Mouse (Mus musculus): ENCODE data around the gene Clrn1.

Gene Clrn1

DNA sequence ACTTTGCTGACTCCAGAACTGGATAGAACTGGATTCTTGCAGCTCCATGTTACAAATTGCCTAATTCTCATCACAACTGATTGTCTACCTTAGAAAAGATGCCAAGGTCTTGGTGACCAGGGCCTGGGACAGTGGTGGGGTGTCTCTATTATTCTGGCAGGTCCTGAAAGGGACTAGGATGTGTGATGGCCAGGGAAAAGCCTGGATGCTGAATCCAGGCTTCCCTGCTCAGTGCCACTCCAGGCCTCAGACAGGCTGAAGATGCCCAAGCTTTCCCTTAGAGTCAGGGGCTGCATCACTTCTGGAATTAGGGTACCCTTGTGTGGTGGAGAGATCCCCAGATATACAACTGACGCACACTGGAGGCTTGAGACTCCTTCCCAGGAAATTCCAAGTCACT lies 55.2 kb downstream of the Clrn1 start:
- DNase-seq, result no peak

- DNase-seq, result no peak
These were observed 56.6 kb downstream of the Clrn1 start for GRCm38 (mm10) chr3:58828366-58829153.

- no peak for DNase-seq
These were observed 58.9 kb downstream of the Clrn1 start for GRCm38 (mm10) chr3:58826266-58826665.

DNA sequence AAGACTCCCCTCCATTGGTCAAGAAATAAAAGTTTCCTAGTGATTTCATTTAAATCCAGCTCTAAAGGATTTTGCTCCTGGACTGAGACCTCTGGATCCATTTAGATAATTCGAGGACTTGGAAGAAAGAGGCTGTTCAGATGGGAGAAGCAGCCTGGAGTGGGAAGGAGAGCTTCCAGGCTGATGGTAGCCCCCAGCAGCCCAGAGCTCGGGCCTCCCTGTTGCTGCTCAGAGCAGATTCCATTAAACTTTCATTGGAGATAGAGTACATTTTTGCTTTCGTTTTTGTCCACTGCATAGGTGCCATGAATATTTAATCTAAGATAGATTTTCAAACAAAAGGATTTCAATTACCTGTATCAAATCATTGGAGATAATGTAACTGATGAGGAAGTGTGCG lies 62.9 kb downstream of the Clrn1 start, which contains the start of gene Mindy4b-ps:
Gene Mindy4b-ps (minus strand): TSS at position 101 of the 400 bp plus-strand sequence.
- no peak for DNase-seq

DNA sequence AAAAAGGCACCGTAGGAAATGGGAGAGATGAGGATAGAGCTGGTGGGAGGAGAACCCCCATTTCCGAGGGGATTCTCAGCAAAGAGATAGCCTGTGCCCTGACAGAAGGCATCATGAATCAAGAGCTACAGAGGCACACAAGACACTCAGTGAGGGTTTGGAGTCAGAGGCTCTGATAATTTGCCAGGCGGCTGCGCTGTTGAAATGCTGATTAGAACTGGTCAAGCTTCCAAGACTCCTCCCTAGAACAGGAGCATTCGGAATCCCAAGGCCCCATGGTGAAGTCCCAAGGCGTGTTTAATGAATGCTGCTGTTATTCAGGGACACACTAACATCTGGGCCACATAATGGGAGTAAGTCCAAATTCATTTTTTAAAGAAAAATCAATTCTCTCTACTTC lies 67.8 kb downstream of the Clrn1 start:
- no peak for DNase-seq

DNA sequence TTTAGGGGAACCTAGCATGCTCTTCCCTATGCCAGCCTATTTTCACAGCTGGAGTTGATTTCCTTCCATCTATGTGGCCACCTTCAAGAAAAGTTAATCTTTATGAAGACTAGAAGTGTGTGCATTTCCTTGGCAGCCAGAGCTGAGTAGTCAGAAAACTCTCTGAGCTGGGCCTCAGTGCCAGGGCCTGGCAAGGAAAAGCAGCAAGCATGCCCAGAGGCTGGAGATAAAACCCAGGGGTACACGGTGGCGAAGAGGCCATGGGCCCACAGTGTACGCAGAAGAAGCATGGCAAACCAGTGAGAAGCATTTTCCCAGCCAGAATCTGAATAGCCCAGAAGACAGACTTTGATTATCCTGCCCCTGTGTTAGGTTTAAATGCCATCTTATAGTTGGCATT lies 70.9 kb downstream of the Clrn1 start:
- no peak for DNase-seq

DNA sequence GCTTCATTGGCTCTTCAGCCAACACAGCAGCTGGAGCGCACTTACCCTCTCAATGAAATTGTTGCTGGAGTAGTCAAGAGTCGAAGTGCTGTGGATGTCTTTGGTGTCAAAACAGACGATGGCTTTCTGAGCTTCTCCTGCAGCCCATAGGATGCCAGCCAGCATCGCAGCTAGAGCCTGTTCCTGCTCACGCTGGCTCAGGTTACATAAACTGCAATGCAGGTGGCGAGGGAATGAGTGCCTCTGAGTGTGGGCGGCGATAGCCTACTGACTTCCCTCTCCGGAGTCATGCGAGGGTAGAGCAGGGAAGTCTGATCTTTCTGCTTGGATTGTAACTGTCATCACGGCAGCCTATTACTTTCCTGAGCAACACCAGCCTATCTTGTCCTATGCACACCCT lies 74.8 kb downstream of the Clrn1 start:
- no peak for DNase-seq

DNA sequence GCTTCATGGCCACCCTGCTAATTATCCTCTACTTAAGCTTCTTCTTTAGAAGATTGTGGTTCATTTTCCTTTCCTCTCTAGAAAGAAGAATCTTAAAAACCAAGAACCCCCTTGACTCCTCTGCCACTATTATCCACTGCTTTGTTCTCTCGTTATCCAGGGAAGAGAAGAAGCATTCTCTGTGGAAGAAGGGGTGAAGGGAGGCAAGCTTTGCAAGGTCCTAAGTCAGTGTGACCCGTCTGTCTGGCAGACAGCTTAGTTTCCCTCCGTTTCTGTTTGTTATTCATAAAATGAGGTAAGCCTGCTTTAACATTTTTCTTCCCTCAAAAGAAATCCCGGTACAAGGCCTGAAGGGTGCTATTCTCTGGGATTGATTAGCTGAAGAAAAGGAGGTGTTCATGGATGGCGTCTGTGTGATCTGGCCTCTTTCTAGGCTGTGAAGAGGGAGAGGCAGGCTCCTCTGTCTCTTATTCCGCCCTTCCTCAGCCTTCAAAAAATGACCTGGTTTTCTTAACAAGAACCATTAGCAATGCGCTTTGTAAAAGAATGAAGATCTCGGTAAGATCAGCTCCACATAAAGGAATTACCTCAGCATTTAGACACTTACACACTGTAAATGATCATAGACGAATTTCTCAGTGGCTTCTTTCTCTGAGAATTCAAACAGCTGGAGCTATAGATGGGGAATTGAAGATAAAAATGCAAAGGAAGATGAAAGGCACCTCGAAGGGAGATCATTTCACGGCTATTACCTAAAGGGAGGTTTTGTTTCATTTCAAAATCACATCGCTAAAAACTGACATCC lies 75.8 kb downstream of the Clrn1 start:
- DNase-seq, result no peak

- DNase-seq, result no peak
These were observed 76.5 kb downstream of the Clrn1 start for GRCm38 (mm10) chr3:58808636-58809035.

DNA sequence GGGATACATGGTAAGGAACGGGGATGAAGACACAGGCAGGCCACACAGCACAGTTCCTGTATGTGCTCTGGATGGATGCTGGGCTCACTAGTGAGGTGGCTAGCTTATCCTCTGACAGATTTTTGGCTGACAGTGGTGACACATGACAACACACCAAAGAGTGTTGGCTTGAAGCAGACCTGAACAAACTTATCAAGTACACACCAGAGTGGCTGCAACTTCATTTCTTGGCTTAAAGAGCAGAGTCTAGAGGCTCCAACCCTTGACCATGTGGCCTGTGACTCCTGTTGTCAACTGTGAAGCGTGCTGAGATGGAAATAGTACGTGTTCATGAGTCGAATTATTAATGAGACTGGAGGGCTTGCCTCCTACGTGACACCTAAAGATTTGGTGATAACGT lies 80.4 kb downstream of the Clrn1 start:
- no peak for DNase-seq

- DNase-seq, result no peak
These were observed 86.5 kb downstream of the Clrn1 start for GRCm38 (mm10) chr3:58798676-58799075.

DNA sequence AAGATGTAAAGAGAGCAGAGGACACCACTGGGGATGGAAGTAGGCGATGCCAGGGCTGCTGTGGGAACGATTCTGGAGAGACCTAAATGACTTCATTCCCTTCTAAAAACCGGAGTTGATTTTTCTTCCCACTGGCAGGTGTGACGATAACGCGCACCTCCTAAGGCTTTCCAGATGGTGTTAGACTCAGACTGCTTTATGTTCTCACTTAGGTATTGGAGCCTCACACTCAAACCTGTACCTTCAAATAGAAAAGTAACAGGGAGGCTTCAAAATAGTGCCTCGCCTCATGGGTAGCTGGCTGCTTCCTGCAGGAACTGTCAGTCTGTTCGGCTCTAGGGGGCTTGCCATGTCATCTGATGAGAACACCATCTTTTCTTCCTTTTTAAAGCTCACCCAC lies 86.9 kb downstream of the Clrn1 start:
- DNase-seq, result no peak
